Comparison of ENCODE assay signal across 17 mouse cellular contexts in genomic region chr5:86816795-86817194, GRCm38 (mm10).
"Had no signal": no experiment of that assay in that cellular context is flagged by ENCODE, and none has a peak within 500 bp of the region (broad histone marks: within the 10 kb centered on the region; RNA-seq: fewer than 3 reads in every experiment).

No protein-coding gene starts in this region.

- H3K27me3 ChIP-seq: limb, embryonic 15.5 days; liver, embryonic 13.5 days; neural tube, embryonic 12.5 days; stomach, embryonic 15.5 days had no signal

- H3K9me3 ChIP-seq: limb, embryonic 15.5 days; liver, embryonic 13.5 days; midbrain, embryonic 10.5 days; neural tube, embryonic 12.5 days; stomach, embryonic 15.5 days had no signal

- ATAC-seq: liver, postnatal 0 days had no signal

- H3K4me3 ChIP-seq: limb, embryonic 15.5 days; liver, embryonic 13.5 days; midbrain, embryonic 10.5 days; myocyte; neural tube, embryonic 12.5 days; stomach, embryonic 15.5 days had no signal

- H3K9ac ChIP-seq: limb, embryonic 15.5 days; liver, embryonic 13.5 days; liver, postnatal 0 days; neural tube, embryonic 12.5 days; stomach, embryonic 15.5 days had no signal

- H3K4me1 ChIP-seq: limb, embryonic 15.5 days; liver, embryonic 13.5 days; midbrain, embryonic 10.5 days; neural tube, embryonic 12.5 days; stomach, embryonic 15.5 days had no signal

- H3K27ac ChIP-seq: kidney, postnatal 0 days; limb, embryonic 15.5 days; liver, embryonic 13.5 days; midbrain, embryonic 10.5 days; neural tube, embryonic 12.5 days; stomach, embryonic 15.5 days had no signal

- DNase-seq: kidney, adult 9 months; kidney, postnatal 36 days; layer of hippocampus, adult 9-11 months; layer of hippocampus, postnatal 36 days; liver, embryonic 13.5 days; liver, postnatal 0 days; lung, postnatal 4 days; midbrain, embryonic 14.5 days; right cerebral cortex, postnatal 14 days; thymus, adult 2 months; thymus, postnatal 36 days had no signal

- H3K4me2 ChIP-seq: limb, embryonic 15.5 days; liver, embryonic 13.5 days; neural tube, embryonic 12.5 days; stomach, embryonic 15.5 days had no signal
